Mouse (Mus musculus): Measurements from ENCODE around the gene Tmem87a. TPM values are rescaled to one million over a fixed set of nuclear protein-coding genes. Genes with fewer than 3 reads are reported as not detected.

Gene Tmem87a
- polyA plus RNA-seq (2014; fragmentation: Illumina TruSeq; extraction: RNeasy Lipid Tissue Mini Kit (QIAGEN cat#74804); ENCODE audit: insufficient read depth, low read depth, low replicate concordance): 20.3 TPM

DNA sequence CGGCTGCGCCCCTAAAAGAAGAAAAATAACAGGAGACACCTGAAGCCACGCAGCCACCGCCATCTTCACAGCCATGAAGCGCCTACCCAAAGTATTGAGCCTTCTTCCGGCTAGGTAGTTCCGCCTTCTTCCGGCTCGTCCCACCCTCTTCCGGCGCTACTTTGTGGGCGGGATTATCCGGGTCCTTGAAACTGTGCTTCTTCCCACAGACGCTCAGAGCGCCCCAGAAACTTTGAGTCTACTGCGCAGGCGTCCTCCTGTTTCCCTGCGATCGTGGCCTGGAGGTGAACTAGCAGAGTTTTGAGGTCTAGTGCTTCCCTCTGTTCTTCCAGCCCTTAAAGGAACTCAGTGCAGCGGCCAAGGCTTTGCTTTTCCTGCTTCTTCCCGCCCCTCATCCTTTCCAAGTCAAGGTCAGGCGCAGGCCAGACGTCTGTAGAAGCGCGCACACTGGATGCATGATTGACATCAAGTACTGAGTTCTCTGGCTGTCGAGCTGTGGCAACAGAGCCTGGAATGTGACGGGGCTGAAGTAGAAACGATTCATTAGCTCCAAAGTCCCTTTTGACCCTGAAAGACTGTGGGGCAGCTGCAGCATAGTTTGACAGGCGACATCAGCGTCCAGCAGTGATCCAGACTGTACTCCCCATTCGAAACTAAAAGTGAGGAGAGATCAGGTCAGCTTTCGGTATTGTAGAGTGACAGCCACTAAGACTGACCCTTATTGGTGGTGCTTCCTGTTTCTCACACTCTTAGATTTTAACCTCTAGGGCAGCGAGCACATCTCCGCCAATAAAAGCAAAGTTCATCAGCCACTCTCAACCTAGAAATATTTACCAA is at the start of gene Tmem87a:
TSS of gene Tmem87a (minus strand) at position 128 of the 837 bp plus-strand sequence.

GRCm38 (mm10) chr2:120403653-120403985 is 294 bp downstream of the Tmem87a start, which contains the start of gene Ganc:
Gene Ganc (plus strand): TSS chr2:120403896.

DNA sequence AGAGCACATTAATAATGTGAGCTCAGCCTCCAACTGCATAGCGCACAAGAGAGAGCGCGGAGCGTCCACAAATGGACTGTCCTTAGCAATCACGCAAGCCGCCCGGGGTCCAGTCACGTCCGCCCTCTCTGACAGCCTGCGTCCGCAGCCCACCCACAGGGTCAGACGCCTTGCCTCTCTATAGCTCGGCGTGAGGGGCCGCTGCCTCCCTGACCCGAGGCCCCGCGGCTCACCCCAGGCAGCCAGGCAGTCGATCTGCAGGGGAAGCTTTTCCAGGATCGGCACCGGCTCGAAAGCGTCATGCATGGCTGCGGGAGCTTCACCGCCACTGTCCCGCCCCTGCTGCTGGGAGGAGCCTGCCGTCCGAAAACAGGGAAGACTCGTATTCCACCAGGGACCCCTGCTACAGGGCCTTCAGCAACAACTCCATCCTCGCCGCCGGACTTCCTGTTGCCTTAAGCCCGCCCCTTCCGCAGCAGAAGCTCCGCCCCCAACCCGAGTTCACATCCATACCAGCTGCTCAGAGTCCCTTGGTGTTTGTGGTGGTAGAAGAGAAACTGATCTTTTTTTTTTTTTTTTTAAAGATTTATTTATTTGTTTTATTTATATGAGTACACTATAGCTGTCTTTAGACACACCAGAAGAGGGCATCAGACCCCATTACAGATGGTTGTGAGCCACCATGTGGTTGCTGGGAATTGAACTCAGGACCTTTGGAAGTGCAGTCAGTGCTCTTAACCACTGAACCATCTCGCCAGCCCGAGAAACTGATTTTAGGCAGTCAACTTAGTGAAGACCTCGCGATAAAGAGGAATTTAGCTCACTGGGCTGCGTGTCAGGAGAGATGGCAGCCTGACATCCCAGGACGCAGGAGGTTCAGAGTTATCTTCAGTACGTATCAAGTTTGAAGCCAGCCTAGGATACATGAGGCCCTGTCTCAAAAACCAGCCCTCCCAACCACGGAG is 50.9 kb downstream of the Tmem87a start, which contains the start of gene Vps39:
TSS of gene Vps39 (minus strand) at position 456 of the 965 bp plus-strand sequence.

DNA sequence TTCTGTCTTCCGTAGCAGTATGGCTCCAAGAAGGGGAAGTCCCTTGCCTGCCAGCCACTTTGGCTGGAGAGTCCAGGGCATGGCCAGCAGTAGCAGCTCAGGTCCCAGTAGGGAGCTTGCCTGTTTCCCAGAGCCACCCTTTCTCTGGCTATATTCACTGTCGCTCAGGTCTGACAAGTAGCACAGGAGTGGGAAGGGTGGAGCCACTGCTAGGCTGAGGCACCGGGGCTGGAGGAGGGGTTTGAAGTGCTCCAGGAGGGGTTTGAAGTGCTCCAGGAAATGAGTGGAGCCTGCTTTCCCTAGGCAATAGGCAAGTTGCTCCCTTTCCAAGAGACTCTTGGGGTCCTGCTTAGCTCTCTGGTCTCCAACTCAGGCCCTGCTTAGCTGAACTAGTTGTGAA is 89.9 kb downstream of the Tmem87a start, which contains the start of gene Pla2g4f:
TSS of gene Pla2g4f (minus strand) at position 190 of the 400 bp plus-strand sequence.

Other genes starting within 250 kb of the Tmem87a start
- 163 TPM for gene Ehd4, start 249.5 kb downstream of the Tmem87a start, polyA plus RNA-seq (2014; fragmentation: Illumina TruSeq; extraction: RNeasy Lipid Tissue Mini Kit (QIAGEN cat#74804); ENCODE audit: insufficient read depth, low read depth, low replicate concordance)
- not detected for gene Pla2g4e, start 158.8 kb downstream of the Tmem87a start, polyA plus RNA-seq (2014; fragmentation: Illumina TruSeq; extraction: RNeasy Lipid Tissue Mini Kit (QIAGEN cat#74804); ENCODE audit: insufficient read depth, low read depth, low replicate concordance)
- gene Pla2g4d, start 114.9 kb downstream of the Tmem87a start, polyA plus RNA-seq (2014; fragmentation: Illumina TruSeq; extraction: RNeasy Lipid Tissue Mini Kit (QIAGEN cat#74804); ENCODE audit: insufficient read depth, low read depth, low replicate concordance): not detected
- gene Pla2g4f, start 89.9 kb downstream of the Tmem87a start, polyA plus RNA-seq (2014; fragmentation: Illumina TruSeq; extraction: RNeasy Lipid Tissue Mini Kit (QIAGEN cat#74804); ENCODE audit: insufficient read depth, low read depth, low replicate concordance): 1.5 TPM
- 12.2 TPM for gene Vps39, start 51.0 kb downstream of the Tmem87a start, polyA plus RNA-seq (2014; fragmentation: Illumina TruSeq; extraction: RNeasy Lipid Tissue Mini Kit (QIAGEN cat#74804); ENCODE audit: insufficient read depth, low read depth, low replicate concordance)
- 5.6 TPM for gene Ganc, start 217 bp downstream of the Tmem87a start, polyA plus RNA-seq (2014; fragmentation: Illumina TruSeq; extraction: RNeasy Lipid Tissue Mini Kit (QIAGEN cat#74804); ENCODE audit: insufficient read depth, low read depth, low replicate concordance)
- 0.68 TPM for gene Capn3, start 51.9 kb upstream of the Tmem87a start, polyA plus RNA-seq (2014; fragmentation: Illumina TruSeq; extraction: RNeasy Lipid Tissue Mini Kit (QIAGEN cat#74804); ENCODE audit: insufficient read depth, low read depth, low replicate concordance)
- 18.7 TPM for gene Zfp106, start 159.7 kb upstream of the Tmem87a start, polyA plus RNA-seq (2014; fragmentation: Illumina TruSeq; extraction: RNeasy Lipid Tissue Mini Kit (QIAGEN cat#74804); ENCODE audit: insufficient read depth, low read depth, low replicate concordance)
- gene Snap23, start 163.6 kb upstream of the Tmem87a start, polyA plus RNA-seq (2014; fragmentation: Illumina TruSeq; extraction: RNeasy Lipid Tissue Mini Kit (QIAGEN cat#74804); ENCODE audit: insufficient read depth, low read depth, low replicate concordance): 31.7 TPM
- gene Haus2, start 205.3 kb upstream of the Tmem87a start, polyA plus RNA-seq (2014; fragmentation: Illumina TruSeq; extraction: RNeasy Lipid Tissue Mini Kit (QIAGEN cat#74804); ENCODE audit: insufficient read depth, low read depth, low replicate concordance): 8.7 TPM
- gene Lrrc57, start 205.4 kb upstream of the Tmem87a start, polyA plus RNA-seq (2014; fragmentation: Illumina TruSeq; extraction: RNeasy Lipid Tissue Mini Kit (QIAGEN cat#74804); ENCODE audit: insufficient read depth, low read depth, low replicate concordance): 19.1 TPM
- gene Stard9, start 225.0 kb upstream of the Tmem87a start, polyA plus RNA-seq (2014; fragmentation: Illumina TruSeq; extraction: RNeasy Lipid Tissue Mini Kit (QIAGEN cat#74804); ENCODE audit: insufficient read depth, low read depth, low replicate concordance): 18.7 TPM

Measured in lung, adult 10 weeks (tissue).